Mouse (Mus musculus): ENCODE measurements around the gene Mvp. TPM values are rescaled to one million over a fixed set of nuclear protein-coding genes. Genes with fewer than 3 reads are reported as not detected.

Gene Mvp
- polyA plus RNA-seq, 2 experiments = 7.9 TPM

DNA sequence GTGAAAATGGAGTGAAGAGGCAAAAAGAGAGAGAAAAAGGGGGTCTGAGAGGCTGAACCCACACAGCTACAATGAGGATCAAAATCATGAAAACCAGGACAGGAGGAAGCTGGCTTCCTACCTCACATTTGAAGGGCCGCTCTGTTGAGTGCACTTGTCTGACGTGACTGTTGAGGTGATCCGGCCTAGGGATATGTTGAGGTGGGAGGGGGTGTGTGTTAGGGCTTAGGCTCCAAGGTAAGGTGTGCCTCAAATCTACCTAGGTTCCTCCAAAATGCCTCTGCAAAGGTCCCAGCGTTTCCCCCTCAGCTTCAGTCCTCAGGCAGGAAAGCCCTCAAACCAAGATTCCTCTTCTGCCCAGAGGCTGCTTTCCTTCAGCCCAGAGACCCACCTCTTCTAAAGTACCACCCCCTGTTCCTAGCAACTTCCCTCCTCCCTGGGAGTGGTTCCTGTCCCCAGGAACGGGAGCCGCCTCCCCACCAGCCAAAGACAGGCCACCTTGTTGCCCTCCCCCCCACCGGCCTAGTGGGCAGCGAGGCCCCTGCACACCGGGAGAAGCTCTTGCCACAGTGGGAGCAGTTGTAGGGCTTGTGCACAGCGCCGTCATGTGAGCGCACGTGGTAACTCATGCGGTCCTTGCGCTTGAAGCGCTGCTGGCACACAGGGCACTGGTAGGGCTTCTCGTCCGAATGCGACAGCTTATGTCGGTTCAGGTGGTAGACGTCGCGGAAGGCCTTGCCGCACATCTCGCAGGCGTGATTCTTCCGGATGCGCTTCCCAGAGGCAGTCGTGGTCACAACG lies 10.5 kb upstream of the Mvp start:
- Histone ChIP-seq H3K4me3 (replicated peaks; ENCODE audit: low read length) (peak overlapping the region; percentile 96), H3K9ac (ENCODE audit: low read depth, low read length, severe bottlenecking) (peak overlapping the region; percentile 97), H3K4me1 (ENCODE audit: control insufficient read depth, insufficient read depth, low read length) (peaks cover 45% of the 10 kb centered on the region), H3K27me3 (ENCODE audit: control insufficient read depth, insufficient read depth, low read length) (no peaks in the 10 kb centered on the region), H3K4me2 (replicated peaks; ENCODE audit: low read depth, low read length, severe bottlenecking) (peak overlapping the region; percentile 90), H3K36me3 (ENCODE audit: control insufficient read depth, insufficient read depth, low read length) (peaks cover 51% of the 10 kb centered on the region), H3K9me3 (ENCODE audit: control insufficient read depth, low read length) (no peaks in the 10 kb centered on the region), H3K27ac (replicated peaks; ENCODE audit: low read depth, low read length) (peak overlapping the region; percentile 98)
- no peak for TF ChIP-seq POLR2A (IDR thresholded peaks at IDR 0.05; ENCODE audit: borderline replicate concordance, extremely low read depth, insufficient read depth, insufficient read length)
- peak; percentile 1; the same call in 1 of the 2 replicates for ATAC-seq (ENCODE audit: low FRiP score, low read depth)
- DNase-seq (ENCODE audit: low spot score) = peak; percentile 79
- WGBS = under 1% methylated on average over 28 of the region's 30 CpGs

DNA sequence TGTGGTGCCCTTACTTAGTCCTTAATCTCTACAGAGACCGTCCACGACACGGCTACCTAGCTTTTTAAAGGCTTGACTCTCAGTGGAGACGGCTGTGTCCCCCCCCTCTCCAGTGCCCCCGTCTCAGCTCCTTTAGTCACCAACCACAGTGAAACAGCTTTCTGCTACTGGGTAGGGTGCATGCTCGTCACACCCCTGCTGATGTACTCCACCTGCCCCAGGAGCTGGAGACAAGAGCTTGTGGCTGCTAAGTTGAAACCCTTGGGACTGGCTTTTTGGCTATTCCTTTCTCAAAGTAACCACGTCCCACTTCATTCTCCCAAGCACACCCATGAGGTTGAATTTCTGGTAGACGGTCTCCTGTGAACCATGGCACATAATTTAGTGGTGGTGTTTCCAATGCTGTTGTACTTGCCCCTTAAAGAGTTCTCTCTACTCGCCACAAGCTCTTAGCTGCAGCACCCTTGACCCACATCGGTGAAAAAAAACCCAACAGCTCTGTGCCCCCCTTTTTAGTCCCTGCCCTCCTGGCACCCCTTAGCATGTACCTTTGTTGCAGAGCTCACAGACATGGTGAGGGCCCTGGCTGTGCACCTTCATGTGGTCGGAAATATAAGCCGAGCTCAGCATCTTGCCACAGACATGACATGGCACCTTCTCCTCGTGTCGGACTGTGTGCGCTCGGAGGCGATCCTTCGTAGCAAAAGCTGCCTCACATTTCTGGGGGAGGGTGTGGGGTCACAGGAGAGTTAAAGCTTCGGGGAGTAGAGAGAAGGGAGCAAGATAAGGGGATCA lies 9.7 kb upstream of the Mvp start:
- WGBS = 21% methylated on average over 19 of the region's 19 CpGs
- H3K9me3 ChIP-seq (ENCODE audit: control insufficient read depth, low read length) = no peaks in the 10 kb centered on the region
- peaks cover 54% of the 10 kb centered on the region for H3K4me1 ChIP-seq (ENCODE audit: control insufficient read depth, insufficient read depth, low read length)
- peak overlapping the region; percentile 90 for H3K4me2 ChIP-seq (replicated peaks; ENCODE audit: low read depth, low read length, severe bottlenecking)
- H3K4me3 ChIP-seq (replicated peaks; ENCODE audit: low read length) = peak overlapping the region; percentile 96
- DNase-seq (ENCODE audit: low spot score) (no peak), ATAC-seq (ENCODE audit: low FRiP score, low read depth) (no peak)
- H3K27me3 ChIP-seq (ENCODE audit: control insufficient read depth, insufficient read depth, low read length) = no peaks in the 10 kb centered on the region
- no peak for TF ChIP-seq POLR2A (IDR thresholded peaks at IDR 0.05; ENCODE audit: borderline replicate concordance, extremely low read depth, insufficient read depth, insufficient read length)
- peaks cover 45% of the 10 kb centered on the region for H3K36me3 ChIP-seq (ENCODE audit: control insufficient read depth, insufficient read depth, low read length)
- peak overlapping the region; percentile 97 for H3K9ac ChIP-seq (ENCODE audit: low read depth, low read length, severe bottlenecking)
- peak overlapping the region; percentile 98; the same call in 1 of the 2 replicates for H3K27ac ChIP-seq (replicated peaks; ENCODE audit: low read depth, low read length)

DNA sequence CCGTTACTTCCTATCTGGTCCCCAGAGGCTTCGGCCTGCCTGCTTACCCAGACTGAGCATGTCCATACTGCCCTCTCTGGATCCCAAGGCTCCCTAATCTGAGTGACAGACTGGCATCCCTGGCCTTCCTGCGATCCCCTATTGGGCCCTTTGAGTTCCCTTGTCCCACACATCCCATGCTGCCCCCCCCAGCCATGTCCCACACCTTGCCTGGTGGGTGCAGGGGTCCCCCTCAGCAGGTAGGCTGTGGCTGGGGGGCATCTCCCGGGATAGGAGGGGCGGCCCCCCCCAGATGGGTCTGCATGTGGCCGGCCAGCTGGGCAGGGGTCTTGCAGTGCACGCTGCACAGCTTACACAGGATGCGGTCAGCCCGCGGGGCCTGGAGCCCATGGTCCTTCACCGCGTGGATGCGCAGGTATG lies 8.9 kb upstream of the Mvp start:
- WGBS = 74% methylated on average over 13 of the region's 13 CpGs
- H3K36me3 ChIP-seq (ENCODE audit: control insufficient read depth, insufficient read depth, low read length) = peaks cover 40% of the 10 kb centered on the region
- H3K27ac ChIP-seq (replicated peaks; ENCODE audit: low read depth, low read length) = no peak overlapping the region
- H3K27me3 ChIP-seq (ENCODE audit: control insufficient read depth, insufficient read depth, low read length) = no peaks in the 10 kb centered on the region
- H3K9me3 ChIP-seq (ENCODE audit: control insufficient read depth, low read length) = no peaks in the 10 kb centered on the region
- peak overlapping the region; percentile 97 for H3K9ac ChIP-seq (ENCODE audit: low read depth, low read length, severe bottlenecking)
- peaks cover 55% of the 10 kb centered on the region for H3K4me1 ChIP-seq (ENCODE audit: control insufficient read depth, insufficient read depth, low read length)
- TF ChIP-seq POLR2A (IDR thresholded peaks at IDR 0.05; ENCODE audit: borderline replicate concordance, extremely low read depth, insufficient read depth, insufficient read length) = no peak
- H3K4me2 ChIP-seq (replicated peaks; ENCODE audit: low read depth, low read length, severe bottlenecking) = peak overlapping the region; percentile 90
- no peak for ATAC-seq (ENCODE audit: low FRiP score, low read depth)
- DNase-seq (ENCODE audit: low spot score) = no peak
- H3K4me3 ChIP-seq (replicated peaks; ENCODE audit: low read length) = peak overlapping the region; percentile 96

DNA sequence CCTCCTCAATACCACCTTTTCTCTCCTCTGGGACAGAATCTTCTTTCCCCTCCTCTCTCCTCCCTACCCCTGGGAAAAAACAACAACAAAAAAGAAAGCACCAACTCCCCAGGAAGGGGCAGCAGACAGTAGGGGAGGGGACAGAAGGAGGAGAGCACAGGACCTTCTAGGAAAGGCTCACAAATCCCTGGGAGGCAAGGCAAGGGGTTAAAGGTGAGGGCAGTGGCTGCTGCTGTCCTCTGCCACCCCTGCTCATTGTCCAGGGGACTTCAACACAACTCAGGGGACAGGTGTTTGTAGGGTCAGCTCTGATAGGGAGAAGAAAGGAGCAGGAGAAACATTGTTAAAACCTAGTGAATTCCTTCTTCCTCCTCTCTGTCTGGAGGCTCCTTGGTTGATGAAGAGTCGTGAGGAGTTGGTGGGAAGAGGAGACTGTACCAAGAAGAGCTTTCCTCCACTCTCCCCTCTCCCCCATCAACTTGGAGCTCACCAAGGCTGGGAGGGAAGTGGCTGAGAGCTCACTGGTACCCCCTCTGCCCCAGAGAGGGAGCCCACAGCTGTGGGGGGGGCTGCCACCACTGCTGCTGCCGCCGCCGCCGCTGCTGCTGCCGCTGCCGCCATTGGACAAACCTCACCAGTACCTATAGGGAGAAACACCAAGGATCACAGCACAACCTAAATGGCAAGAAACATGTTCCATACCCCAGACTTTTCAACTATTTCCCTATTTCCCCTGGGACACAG lies 8.3 kb upstream of the Mvp start:
- 83% methylated on average over 7 of the region's 7 CpGs for WGBS

More for the DNA sequence above, 8.3 kb upstream of the Mvp start:
- no peak for TF ChIP-seq POLR2A (IDR thresholded peaks at IDR 0.05; ENCODE audit: borderline replicate concordance, extremely low read depth, insufficient read depth, insufficient read length)
- Histone ChIP-seq H3K36me3 (ENCODE audit: control insufficient read depth, insufficient read depth, low read length) (peaks cover 40% of the 10 kb centered on the region), H3K4me2 (replicated peaks; ENCODE audit: low read depth, low read length, severe bottlenecking) (peak overlapping the region; percentile 0; the same call in 1 of the 2 replicates), H3K27ac (replicated peaks; ENCODE audit: low read depth, low read length) (no peak overlapping the region; the same call in 1 of the 2 replicates), H3K9ac (ENCODE audit: low read depth, low read length, severe bottlenecking) (peak overlapping the region; percentile 97; the same call in 1 of the 2 replicates), H3K9me3 (ENCODE audit: control insufficient read depth, low read length) (no peaks in the 10 kb centered on the region), H3K4me3 (replicated peaks; ENCODE audit: low read length) (peak overlapping the region; percentile 96; the same call in 1 of the 2 replicates), H3K4me1 (ENCODE audit: control insufficient read depth, insufficient read depth, low read length) (peaks cover 55% of the 10 kb centered on the region), H3K27me3 (ENCODE audit: control insufficient read depth, insufficient read depth, low read length) (no peaks in the 10 kb centered on the region)
- ATAC-seq (ENCODE audit: low FRiP score, low read depth) = no peak
- DNase-seq (ENCODE audit: low spot score) = no peak

Data from limb, embryonic 14.5 days (tissue).